Mouse (Mus musculus) thymus, postnatal 4 days (tissue): ENCODE data around the gene Pear1.

ENCODE experiments used
- DNase-seq: peaks from one replicate; pipeline ENCODE4 v3.0.0; 2021

Gene Pear1

DNA sequence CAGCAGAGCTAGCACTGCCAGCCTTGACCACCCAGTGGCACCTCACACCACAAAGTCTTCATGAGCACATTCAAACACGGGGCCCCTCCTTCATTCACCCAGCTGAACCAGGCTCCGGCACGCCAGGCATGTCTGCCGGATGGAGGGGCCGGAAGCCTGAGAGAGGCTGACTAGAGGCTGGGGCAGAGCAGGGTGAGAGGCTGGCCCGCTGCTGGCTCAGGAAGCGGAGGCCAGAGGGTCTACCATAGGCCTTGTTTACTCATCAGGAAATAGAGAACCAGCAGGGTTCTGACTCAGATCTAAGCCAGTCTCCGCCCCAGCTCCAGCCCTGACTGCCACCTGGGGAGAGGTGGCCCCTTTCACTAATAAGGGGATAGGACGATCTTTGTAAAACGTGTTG lies 59.0 kb downstream of the Pear1 start:
- DNase-seq: peak; percentile 82

DNA sequence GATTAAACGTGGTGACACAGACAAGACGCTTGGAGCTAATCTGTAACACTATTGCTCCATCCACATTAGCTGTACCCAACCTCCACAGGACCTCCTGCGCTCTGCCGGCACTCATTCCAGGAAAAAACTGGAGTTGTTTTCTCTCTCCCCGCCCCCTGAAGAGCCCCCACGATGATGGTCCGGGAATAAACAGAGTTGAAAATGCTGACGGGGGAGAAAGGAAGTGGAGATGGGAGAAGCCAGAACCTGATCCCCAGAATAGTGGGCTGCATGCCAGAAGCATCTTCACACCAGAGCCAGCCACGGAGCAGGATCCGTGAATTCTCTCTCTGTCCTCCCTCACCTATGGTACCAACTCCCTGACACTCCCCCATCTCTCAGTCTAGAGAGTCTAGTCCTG lies 59.6 kb downstream of the Pear1 start:
- DNase-seq: no peak

DNA sequence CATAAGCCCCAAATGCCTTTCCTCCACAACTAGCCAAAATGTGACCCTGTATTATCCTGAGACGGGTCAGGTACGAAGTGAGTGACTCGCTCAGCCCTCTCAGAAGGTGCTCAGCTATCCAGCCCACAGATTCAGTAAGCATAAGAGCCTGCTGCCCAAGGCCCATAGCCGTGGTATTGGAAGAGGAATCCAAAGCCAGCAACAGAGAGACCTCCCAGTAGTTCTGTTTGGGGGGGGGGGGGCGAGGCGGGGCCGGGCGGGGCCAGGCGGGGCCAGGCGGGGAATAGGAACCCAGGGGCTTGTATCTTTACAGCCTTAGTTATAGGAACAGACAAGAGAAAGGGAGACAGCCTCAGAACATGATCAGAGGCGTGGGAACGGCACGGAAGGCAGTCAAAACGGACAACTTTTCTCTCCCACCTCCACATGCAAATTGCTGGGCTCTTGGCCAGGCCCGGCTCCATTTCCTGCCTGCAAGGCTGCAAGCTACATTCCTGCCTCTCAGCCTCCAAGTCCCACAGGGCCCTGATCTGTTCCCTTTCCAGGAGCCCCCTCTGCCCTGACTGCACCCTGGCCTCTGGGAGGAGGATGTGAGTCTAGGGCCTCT lies 60.3 kb downstream of the Pear1 start:
- peak; percentile 46 for DNase-seq

DNA sequence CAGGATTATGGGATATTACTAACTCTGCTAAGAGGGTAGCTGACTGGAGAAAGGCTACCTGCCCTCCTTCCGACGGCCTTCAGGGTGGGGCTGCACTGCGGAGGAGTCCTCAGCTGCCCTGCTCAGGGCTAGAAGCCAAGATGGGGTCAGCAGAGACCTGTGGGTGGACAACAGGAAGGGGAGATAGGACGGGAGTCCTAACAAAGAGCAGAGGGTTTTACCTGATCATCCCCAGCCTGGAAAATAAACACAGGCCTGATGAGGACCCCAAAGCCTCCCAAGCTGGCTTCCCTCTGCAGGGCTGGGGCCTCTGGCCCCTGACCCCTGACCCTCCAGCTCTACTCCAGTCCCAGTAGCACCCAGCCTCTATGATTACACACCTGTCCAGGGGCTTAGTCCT lies 60.9 kb downstream of the Pear1 start:
- no peak for DNase-seq

DNA sequence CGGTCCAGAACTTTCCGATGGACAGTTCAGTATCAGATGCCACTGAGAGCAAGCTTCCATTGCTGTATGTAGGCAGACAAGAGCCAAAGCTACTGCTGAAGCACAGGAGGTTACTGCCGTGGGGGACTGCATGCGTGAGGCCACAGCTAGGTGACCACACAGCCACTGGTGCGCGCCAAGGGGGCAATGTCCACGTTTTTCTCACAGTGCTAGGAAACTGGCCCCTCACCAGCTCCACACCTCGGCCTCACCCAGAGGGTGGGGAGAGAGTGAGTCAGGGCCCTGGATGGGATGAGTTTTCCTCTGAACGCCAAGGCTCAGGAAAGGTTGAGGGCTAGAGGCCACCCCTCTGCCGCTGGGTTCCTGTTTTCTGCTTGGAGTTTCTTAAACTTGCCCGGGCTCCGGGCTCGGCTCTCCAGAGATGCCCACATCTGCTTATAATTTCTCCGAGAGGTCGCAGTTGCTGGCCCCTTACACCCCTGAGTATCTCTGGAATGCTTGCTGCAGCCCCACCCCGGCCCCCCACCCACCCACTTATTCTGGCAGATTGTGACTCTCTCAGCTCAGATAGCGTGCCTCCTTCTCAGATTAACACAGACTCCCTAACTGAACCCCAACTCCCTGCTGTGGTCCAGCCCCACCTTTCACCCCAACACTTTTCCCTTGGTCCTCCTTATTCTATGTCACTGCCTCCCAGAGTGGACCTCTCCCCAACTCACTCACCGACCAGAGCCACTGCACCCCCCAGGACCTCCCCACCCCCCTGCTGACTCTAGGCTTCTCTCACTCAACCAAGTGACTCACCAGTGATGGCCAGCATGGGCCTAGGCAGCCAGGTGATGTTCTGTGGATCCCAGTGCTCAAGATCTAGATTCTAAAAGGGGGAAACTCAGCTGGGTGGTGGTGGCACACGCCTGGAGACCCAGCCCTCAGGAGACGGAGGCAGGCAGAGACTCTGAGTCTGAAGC lies 62.4 kb downstream of the Pear1 start:
- no peak for DNase-seq

DNA sequence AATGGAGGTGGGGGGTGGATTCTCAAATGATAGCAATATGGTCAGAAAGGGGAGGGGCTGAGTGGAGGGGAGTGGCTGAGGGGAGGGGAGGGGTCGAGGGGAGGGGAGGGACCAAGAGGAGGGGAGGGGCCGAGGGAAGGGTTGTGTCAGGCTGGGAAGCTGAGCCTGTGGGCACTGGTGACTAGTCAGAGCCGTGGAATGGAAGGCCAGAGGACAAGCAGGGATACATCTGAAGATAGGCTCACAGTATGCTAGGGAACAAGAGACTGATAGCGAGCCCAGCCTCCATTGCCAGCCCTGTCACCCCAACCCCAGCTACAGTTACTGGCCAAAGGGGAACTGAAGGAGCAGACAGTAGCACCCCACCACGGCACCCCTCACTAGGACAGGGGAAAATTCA lies 65.5 kb downstream of the Pear1 start:
- DNase-seq: no peak

DNA sequence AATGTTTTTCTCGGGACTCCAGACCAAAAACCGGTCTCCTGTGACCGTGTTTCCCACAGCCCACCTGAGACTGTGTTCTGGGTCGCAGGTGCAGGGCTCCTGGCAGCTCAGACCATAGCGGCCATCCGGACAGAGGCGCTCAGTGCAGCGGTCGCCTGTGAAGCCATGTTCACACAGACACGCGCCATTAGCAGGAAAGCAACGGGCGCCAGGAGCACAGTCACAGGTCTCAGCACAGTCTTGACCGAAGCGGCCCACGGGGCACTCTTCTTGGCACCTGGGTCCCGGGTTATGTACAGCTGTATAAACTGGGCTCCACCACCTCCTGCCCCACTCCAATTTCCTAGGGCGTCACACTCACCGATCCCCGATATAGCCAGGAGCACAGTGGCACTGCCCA lies 67.6 kb downstream of the Pear1 start:
- no peak for DNase-seq

DNA sequence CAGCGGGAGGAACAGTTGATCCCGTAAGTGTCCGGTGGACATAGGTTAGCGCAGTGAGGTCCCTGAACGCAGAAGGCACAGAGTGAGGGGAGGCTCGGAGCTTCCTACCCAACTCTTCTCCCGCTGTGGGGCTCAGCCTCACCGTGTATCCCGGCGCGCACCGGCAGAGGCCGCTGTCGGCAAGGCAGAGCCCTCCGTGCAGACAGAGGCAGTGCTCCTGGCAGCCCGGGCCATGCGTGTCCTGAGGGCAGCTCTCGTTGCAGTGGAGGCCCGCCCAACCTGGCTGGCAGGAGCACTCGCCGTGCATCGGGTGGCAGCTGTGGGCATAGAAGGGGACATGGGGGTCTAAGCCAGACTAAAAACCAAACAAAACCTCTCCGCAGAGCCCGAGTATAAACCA lies 68.1 kb downstream of the Pear1 start:
- DNase-seq: peak; percentile 95

DNA sequence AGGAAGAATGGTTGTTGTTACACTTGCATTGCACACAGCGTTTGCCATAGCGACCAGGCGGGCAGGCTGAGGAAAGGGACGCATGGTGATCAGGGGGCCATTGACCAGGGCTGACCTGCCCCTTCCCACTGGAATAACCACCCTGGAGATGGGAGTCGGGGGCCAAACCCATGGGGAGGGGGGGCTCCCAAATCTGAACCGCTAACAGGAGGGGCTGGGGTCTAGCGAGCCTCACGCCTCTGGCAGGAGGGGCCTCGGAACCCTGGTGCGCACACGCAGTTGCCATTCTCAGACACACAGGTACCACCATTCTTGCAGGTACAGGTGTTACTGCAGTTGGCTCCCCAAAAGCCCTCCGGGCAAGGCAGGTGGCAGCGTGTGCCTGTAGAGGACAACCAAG lies 70.3 kb downstream of the Pear1 start:
- DNase-seq: no peak

DNA sequence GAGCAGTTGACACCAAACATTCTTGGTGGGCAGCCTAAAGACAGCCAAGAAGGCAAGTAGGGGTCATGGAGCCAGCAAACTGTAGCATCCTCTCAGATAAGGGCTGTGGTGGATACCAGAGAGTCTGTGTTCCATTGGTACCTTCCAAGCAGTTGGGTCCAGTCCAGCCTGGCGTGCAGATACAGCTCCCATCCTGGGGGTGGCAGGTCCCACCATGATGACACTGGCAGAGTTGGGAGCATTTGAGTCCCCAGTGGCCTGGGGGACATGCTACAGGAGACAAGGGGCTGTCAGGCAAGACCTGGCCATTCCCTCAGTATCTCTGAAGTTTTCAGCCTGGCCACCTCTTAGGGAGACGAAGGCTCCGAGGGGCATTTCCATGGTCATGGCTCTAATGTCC lies 71.5 kb downstream of the Pear1 start:
- DNase-seq: no peak

DNA sequence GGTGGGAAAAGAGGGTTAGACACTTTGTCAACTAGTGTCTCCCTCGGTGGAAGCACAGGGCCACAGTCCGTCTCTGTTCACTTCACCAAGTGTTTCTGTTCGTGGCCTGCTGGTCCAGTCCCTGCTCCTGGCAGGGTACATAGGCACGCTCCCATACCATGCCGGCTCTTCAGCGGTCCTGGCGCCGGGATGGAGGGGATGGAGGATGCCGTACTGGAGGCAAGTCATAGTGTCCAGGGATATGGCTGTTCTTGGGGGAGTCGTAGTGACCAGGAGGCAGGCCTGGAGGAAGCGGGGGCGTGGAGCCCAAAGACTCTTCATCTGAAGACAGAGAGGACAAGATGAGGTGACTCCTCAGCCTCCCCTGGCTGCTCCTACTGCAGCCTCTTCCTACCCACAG lies 74.1 kb downstream of the Pear1 start:
- DNase-seq: no peak

DNA sequence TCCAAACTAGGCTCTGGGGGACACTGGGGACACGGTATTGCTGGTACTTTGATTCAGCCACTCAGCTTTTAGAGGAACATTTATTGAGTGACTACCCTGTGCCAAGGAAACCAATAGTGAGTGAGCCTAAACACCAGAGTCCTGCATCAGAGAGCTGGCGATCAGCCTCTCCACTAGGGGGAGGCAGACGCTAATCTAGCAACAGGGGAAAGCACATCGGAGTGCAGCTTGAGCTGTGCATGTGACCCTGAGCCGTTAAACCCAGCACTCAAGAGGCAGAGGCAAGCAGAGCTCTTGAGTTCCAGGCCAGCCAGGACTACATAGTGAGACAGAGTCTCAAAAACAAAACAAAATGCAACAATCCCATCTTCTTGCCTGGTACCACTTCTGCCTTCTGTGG lies 75.1 kb downstream of the Pear1 start:
- DNase-seq: peak; percentile 77

DNA sequence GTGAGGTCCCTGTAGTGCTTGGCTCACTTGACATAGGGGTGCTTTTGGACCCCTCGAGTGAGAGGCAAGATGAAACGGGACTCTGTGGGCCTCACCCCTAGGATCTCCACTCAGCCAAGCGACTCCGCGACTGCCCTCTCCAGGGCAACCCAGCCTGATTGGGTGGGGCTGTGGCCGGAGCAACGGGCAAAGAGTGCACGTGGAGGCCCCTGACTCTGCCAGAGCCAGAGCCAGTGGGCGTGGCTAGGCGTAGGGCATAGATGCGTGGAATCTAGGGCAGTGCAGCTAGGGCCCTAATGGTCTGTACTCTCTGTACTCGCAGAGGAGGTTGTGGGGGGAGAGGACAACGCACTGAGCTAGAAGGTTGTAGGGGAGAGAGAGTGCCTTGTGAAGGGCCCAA lies 75.7 kb downstream of the Pear1 start, which contains the start of gene Lrrc71:
Lrrc71 (minus strand) TSS at position 195 of the 400 bp plus-strand sequence.
- DNase-seq: no peak

DNA sequence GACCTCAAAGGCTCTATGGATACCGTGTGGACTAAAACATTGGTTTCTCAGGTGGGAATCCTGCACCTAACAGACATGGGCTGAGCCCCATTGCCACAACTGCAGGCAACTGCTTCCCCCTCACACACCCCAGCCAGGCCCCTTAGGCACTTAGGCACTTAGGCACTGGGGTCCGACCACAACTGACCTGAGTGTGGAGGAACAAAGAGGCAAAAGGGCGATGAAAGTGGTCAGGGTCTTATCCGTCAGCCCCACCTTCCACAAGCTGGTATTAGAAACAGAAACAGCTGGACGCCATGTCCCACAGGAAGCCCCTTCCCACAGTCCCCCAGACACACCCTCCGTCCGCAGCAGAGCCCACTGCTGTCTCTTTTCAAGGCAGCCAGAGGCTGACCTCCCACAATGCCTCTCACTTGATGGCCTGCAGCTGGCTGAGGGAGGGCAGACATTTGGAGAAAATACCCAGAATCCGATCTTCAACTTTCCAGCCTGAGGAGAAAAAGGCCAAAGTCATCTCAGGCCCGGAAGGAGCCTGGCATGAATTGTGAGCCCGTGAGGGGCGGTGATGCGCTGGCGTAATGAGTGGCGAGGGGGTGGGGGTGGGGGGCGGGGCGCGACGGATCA lies 79.0 kb downstream of the Pear1 start:
- no peak for DNase-seq

DNA sequence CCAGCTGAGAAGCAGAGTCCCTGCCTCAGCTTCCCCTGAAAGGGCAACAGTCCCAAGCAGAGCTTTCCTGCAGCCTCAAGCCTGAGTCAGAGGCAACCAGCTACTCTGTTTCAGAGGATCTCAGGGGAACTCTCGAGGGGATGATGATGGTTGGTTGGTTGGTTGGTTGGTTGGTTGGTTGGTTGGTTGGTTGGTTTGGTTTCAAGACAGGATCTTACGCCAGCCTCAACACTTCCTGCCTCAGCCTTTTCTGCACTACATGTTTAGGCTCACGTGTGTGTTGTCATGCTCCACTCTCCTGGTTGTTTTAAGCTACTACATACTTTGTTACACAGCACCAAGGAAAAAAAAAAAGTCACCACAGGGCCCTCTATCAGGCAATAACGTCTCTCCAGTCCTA lies 80.2 kb downstream of the Pear1 start:
- DNase-seq: no peak

DNA sequence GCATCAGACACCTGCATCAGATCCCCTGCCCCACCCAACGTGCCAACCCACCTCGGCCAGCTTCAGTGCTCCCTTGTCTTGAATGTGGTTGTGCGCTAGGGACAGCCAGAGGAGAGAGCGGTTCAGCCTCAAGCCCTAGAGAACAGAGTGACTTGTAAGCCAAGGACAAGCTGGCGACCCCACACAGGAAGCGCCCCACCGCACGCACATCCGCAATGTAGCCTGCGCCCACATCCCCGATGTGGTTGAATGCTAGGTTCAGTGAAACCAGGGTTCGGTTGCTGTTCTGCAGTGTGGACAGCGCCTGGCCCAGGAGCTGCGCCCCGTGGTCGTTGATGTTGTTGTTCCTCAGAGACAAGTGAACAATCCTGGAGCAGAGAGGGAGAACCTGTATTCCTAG lies 81.4 kb downstream of the Pear1 start:
- DNase-seq: peak; percentile 73

DNA sequence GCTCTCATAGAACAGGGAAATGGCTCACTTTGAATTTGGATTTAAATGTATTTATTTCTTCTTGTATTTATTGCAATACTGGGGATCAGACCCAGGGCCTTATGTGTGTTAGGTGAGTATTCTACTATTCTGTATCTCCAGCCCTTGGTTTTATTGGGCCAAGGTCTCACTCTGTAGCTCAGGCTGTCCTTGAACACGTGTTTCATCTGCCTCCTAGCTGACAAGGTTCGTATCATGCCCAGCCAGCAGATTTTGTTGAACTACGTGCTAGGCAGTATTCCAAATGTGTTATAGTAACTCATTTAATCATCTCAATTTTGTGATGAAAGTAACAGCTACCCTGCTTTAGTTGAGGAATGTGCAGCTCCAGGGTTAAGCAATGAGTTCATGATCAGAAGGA lies 82.1 kb downstream of the Pear1 start:
- no peak for DNase-seq

DNA sequence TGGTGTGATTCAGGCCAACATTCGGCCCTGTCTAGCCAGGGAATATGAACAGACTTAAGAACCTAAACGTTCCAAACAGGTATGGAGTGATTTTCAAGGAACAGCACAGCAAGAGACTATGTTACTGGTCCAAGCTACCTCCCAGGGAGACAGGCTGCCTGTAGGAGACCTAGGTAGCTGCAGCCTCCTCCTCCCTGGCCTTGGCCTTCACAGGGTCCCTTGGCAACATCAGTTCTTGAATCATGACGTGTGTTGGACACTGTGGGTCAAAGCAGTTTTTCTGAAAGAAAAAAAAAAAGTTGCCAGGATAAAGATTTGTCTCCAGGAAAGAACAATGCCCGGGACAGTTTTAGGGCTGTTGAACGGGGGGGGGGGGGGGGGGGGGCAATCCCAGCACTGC lies 85.2 kb downstream of the Pear1 start:
- DNase-seq: no peak

DNA sequence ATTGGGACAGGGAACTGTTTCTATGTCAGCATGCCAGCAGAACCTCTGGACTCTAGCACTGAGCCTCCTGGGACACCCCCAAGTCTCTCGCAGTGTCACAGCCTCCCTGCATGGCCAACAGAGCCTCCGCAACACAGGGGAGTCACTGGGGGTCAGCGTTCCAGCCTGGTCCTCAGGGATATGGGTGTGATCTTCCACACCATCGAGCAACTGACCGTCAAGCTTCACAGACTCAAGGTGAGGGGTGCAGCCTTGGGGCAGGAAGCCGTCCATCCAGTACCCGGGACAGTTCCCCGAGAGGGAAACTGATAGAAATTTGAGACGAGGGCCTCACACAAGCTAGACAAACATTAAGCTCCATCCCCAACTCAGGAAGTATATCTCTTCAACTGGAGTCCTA lies 88.8 kb downstream of the Pear1 start:
- DNase-seq: no peak

DNA sequence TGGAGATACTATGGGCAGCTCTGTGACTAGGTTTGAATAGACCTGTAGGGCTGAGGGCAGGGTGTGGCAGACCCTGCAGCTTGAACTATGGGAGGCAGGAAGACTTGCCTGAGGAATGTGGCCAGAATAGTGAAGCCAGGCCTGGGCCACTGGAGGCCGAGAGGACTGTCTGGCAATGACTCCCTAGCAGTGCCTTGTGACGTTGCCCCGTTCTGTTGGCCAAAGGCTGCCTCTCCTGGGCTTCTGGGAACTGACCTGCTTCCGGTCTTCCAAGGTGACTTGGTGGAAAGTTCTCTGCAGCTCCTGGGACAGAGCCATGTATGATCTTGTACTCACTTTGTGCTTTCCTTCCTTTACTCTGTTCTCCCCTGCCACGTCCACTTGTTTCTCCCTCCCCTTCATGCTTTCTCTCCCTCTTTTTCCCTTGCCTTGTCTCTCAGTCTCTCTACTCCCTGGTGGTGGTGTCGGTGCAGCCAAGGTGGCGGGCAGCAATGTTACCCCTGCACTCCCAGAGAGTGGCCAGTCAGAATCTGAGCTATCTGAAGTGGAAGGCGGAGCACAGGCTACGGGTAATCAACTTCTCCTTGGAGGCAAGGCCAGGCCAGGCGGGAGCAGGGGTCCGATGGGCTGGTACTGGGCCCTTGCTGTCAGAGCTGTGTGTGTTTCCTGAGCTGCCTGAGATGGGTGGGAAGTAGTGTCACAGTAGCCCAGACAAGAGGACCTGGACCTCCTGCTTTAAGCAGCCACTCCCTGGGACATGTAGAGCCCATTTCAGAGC lies 89.9 kb downstream of the Pear1 start:
- no peak for DNase-seq

DNA sequence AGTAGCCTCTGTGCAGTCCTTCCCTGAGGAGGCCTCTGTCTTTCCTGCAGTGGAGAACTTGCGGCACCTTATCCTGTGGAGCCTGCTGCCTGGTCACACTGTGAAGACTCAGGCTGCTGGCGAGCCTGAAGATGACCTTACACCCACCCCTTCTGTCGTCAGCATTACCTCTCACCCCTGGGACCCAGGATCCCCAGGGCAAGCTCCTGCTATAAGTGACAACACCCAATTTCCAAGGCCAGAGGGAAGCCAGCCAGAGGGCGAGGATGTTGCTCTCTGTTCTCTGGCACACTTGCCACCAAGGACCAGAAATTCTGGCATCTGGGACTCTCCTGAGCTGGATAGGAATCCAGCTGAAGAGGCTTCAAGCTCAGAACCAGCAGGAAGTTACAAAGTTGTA lies 91.0 kb downstream of the Pear1 start:
- DNase-seq: no peak

DNA sequence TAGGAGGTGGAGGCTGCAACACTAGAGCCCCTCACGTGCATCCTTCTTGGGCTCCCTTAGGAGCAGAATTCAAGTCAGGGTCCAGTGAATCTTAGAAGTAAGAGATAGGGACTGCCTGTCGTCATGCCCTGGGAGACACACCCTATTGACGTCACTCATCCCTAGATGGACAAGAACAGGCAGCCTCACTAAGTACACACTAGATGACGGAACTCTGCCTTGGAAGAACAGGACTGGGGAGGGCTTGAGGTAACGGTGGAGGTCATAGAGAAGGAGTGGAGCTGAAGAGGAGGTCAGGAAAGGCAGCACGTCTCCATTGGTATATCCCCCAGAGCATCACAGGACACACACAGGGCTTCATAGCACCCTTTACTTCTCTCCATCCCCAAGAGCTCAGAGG lies 95.4 kb downstream of the Pear1 start:
- no peak for DNase-seq

DNA sequence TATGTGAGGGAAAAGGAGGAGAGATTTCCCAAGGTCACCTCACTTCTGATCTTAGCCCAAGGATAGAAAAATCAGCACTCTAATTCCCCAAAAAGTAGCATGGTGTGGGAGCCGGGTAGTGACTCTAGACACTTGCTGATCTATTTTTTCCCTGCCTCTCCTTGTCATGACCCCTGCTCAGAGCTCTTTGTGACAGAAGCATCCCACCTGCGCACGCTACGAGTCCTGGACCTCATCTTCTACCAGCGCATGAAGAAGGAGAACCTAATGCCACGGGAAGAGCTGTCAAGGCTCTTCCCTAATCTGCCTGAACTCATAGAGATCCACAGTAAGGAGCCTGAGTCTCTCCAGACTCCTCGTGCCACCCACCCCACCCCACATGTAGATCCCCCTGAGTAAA lies 97.9 kb downstream of the Pear1 start:
- DNase-seq: no peak
